Mouse (Mus musculus) telencephalon, adult 2 months (tissue): ENCODE measurements at regions not wholly inside any gene's neighbourhood (a gene's known extent, or its start where the extent isn't known, plus 50 kb on each side); places are given as distances from the start of the nearest gene placed in this dataset.

Experiments used
- DNase-seq: peaks from one replicate; pipeline ENCODE4 v3.0.0-alpha.2; 2011; ENCODE audit warnings: low read depth, low spot score

GRCm38 (mm10) chr17:77819698-77820097 lies 380.4 kb upstream of the Crim1 start:
- no peak for DNase-seq

- DNase-seq, result no peak
These were observed 356.1 kb upstream of the Crim1 start for GRCm38 (mm10) chr17:77843949-77844348.

- DNase-seq, result peak; percentile 39
These were observed 325.6 kb upstream of the Crim1 start for GRCm38 (mm10) chr17:77874497-77874896.

GRCm38 (mm10) chr17:77877016-77877415 lies 323.0 kb upstream of the Crim1 start:
- no peak for DNase-seq

GRCm38 (mm10) chr17:77885150-77885549 lies 314.9 kb upstream of the Crim1 start:
- no peak for DNase-seq

GRCm38 (mm10) chr17:77889147-77889546 lies 310.9 kb upstream of the Crim1 start:
- DNase-seq, result peak; percentile 81

GRCm38 (mm10) chr17:77904412-77904811 lies 295.6 kb upstream of the Crim1 start:
- no peak for DNase-seq

- DNase-seq, result no peak
These were observed 286.0 kb upstream of the Crim1 start for GRCm38 (mm10) chr17:77913962-77914450.

GRCm38 (mm10) chr17:77930253-77930652 lies 269.8 kb upstream of the Crim1 start:
- no peak for DNase-seq

- peak; percentile 8 for DNase-seq
These were observed 269.0 kb upstream of the Crim1 start for GRCm38 (mm10) chr17:77930967-77931591.

GRCm38 (mm10) chr17:77933192-77933591 lies 266.9 kb upstream of the Crim1 start:
- peak; percentile 3 for DNase-seq

- DNase-seq, result no peak
These were observed 242.0 kb upstream of the Crim1 start for GRCm38 (mm10) chr17:77958048-77958447.

- DNase-seq, result no peak
These were observed 238.8 kb upstream of the Crim1 start for GRCm38 (mm10) chr17:77961296-77961695.

GRCm38 (mm10) chr17:77963358-77963757 lies 236.7 kb upstream of the Crim1 start:
- no peak for DNase-seq

- DNase-seq, result no peak
These were observed 231.5 kb upstream of the Crim1 start for GRCm38 (mm10) chr17:77968510-77968909.

GRCm38 (mm10) chr17:77969187-77969586 lies 230.9 kb upstream of the Crim1 start:
- DNase-seq, result no peak
